Mouse (Mus musculus) CH12F3 (cell line): ENCODE results near the gene Cks2.

Source experiments
- in situ Hi-C: fragments of 300-500 bp; cut with MboI; formaldehyde crosslinking; loops from 2 replicates; pipeline ENCODE4 v1.14.3; 2020; ENCODE audit warnings: low sequenced_read_pairs

The Cks2 gene

DNA sequence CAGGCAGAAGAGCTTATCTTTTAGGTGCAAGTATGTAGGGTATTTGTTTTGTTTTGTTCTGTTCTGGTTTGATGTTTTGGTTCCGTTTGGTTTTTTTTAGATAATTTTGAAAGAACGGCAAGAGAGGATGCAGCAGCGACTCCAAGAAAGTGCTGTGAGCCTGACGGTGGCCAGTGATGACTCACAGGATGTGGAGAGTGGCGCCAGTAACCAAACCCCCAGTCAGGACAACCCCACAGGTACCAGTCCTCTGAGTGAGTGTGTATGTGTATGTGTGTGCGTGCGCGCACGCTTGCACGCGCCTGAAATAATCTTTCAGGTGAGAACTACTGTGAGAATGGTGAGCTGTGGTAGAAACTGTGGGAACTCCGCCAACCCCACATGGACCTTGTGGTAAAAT lies 32.0 kb downstream of the Cks2 start:
- in situ Hi-C loops: no loop called here

DNA sequence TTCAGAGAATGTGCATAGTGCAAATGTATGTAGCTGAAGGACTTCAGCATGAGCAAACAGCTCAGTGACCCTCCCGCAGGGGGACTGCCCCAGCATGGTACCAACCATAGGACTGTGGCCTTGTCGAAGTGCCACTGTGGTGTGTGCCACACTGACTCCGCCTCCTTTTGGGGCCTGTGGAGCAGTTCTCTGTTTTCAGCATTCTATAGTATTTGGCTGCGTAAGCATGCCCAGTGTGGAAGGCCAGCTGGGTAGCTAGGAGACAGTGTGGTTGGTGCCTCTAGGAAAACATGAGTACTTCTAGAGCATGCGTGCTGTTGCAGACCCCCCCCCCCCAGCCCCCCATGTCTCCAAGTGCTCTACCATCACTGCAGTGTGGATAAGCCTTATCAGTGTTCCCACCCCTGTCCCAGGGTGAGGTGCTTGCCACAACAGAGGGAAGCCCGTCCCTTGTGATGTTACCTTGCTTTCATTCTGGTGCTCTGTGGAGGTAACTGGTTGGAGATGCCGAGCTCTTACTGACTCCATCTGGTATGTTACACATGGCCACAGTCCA lies 32.7 kb downstream of the Cks2 start:
- in situ Hi-C loops: no loop called here

DNA sequence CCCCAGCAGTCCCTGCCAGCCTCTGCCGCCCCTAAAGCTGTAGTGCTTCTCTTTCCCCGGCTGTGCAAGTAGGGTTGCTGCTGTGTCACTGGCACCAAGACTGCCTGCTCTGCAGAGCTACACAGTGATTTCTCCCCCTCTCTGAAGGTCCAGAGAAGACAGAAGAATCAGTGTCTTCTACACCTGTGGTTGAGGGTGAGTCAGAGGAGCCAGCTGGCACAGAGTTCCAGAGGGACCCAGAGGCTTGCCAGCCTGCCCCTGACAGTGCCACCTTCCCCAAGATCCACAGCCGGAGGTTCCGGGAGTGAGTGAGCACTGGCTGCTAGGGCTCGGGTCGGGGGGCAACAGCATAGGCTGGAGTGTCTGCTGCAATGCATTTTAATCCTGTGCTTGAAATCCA lies 33.7 kb downstream of the Cks2 start:
- in situ Hi-C loops: no loop called here

DNA sequence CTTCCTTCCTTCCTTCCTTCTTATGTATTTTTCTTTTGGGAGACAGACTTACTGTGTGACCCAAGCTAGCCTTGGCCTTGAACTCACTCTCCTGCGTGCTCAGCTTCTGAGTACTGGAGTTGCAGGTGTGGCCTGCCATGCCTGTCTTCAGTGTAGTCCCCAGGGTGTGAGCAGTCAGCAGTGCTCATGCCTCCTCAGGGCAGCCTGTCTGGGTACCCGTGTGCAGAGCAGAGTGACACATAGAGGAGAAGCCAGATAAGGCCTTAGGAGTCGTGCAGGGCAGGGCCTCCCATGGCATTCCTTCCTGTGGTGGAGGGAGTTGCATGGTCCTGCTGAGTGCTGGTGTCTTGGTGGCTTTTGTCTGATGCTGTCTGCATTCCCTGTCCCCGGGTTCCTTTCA lies 34.3 kb downstream of the Cks2 start:
- in situ Hi-C loops: no loop called here

DNA sequence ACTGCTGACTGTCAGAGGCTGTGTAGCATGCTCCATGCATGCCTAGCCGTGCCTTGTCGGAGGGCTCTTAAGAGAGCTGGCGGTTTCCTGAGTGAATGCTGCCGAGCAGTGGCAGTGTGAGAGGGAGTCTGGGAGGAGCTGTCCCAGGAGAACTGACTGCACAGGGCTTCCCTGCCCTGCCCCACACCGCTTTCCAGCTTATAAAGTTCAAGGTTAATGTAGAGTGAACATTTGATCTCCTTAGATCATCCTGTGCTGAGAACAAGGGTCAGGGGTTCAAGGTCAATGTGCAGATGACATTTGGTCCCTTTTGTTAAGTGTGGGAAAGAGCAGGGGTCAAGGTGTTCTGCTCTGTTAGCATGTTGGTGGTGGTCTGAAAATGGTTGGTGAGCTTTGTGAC lies 36.0 kb downstream of the Cks2 start:
- in situ Hi-C loops: no loop called here

DNA sequence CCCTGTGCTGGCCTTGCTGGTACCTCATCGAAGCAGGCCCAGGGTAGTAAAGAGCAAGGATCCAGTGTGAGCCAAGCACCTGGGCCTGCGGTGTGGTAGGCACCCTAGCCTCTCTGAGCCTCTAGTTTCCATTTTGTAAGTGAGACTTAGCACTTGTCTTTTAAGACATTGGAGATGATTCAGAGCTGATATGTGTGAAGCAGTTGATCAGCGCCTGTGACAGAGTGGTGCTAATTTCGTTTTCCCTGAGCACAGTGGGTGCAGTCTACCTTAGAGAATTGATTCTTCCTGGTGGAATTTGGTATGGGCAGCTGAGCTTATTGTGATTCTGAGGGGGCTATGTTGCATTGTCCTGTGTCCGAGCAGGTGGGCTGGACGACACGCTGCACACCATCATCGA lies 36.6 kb downstream of the Cks2 start:
- in situ Hi-C loops: no loop called here

DNA sequence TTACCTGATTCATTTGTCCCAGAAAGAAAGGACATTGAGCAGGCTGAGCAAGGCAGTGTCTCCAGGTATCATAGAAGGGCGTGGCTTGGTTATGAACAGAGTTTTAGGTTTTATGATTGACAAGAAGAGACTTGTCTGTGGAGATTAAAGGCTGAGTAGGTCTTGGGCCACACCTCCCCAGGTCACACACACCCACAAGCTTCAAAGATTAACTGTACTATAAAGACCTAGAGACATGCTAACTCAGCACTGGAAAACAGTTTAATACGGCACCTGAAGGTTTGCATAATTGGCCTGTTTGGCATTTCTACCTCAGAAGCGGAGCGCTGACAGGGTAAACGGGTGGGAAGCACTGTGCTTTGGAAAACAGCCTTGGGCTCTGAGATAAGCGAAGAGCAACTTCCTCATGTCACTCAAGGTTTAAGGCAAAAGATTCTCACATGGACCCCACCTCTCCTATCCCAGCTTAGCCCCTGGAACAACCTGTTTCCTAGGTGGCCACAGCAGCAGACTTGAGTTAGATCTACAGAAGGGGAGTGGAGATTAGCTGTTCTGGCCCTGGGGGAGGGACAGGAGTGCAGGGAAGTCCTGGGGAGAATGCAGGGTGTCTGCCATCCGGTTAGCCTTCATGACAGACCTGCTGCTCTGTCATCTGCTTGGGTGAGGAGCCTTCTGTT lies 40.4 kb downstream of the Cks2 start:
- in situ Hi-C loops: no loop called here

DNA sequence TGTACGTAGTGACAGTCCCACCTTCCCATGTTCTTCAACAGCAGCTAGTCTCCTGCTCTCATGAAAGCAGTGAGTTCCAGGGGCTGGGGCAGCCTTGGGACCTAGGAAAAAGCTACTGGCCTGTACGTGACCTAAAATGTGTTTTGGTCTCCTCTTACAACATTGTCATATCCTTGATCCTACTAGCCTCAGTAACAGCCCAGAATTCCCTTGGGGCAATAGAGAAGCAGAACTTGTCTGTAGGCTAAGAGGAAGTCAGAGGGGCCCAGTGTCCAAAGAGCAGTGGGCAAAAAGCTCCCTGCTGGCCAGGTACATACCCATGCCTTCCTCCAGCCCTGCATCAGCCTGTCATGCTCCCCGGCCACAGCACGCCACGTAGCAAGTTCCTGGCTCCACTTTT lies 41.9 kb downstream of the Cks2 start:
- in situ Hi-C loops: no loop called here

DNA sequence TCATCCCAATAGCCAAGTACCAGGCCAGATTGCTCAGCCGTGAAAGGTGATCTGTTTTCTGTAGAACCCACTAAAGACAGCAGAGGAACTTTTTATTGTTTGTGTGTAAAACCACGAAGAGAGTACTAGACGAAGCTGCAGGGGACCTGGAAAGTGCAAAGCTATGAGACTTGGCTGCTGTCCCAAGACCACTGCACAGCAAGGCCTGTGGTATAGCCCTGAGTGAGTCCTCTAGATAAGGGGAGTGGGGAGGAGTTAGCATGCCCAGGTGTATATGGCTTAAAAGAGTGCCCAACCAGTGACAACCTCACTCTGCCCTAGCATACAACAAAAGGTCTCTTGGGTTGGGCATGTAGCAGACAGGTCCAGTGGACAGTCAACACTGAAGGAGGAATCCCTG lies 43.7 kb downstream of the Cks2 start:
- in situ Hi-C loops: no loop called here

DNA sequence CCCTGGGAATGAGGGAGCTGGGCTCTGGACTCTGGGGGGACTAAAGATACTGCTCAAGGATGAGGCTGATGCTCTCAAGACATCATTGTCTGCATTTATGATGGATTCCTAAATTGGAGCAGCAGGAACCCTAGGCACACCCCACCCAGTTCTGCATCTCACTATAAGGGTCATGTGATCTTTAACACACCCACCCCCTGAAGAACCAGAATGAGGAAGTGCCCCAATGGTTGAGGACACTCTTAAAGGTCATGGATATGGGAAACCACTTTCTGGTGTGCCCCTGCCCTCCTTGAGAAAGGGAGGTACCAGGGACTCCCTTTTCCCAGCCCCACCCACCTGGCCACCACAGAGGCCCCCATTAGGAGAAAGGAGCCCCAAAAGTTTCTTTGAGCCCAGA lies 51.4 kb downstream of the Cks2 start:
- in situ Hi-C loops: no loop called here

DNA sequence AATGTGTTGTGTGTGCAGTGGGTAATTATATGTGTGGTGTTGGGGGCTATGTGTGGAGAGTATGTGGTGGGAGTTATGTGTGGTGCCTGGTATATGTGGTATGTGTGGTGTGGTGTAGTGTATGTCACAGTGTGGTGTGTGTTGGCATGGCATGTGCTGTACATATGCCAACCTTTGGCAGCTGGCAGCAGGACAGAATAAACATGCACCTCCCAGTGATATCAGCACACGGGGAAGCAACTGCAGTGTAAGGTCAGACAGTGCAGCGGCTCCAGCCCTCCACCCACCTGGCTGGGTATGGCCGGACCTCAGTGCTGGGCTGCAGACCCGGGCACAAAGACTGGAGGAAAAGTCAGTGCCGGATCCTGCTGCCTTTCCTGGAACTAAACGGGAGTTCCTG lies 52.4 kb downstream of the Cks2 start:
- in situ Hi-C loops: no loop called here

DNA sequence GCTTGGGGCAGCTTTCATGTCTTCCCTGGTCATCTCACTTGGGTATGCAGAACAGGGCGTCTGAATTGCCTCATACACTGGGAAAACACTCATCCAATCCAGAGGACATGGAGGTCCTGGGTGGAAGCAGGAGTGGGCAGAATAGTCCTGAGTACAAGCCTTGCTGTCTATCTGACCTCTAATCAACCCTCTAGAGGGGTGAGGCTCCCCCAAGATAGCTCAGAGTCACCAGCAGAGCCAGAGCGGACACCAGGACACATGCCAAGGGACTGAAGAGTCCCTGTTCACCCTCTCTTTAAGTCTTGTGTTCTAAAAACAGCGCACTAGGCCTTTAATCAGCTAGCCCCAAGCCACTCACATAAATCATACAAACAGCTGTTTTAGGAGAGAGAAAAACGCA lies 52.9 kb downstream of the Cks2 start:
- in situ Hi-C loops: no loop called here

DNA sequence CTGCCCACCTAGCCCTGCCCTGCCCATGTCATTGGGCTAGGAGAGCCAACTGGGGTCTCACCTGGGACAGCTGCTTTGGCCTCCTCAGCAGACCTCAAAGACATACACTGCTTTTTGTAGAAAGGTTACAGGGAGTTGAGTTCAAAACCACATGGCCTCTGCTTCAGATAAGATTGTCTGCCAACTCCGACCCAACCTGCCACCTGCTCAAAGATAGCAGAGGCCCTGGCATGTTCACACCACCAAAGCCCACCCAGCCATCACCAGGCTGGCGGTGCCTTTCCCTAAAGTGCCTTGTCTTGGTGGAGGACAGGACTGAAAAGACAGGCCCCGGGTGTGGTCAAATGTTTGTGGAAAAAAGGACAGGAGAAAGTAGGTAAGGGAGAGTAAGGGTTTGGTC lies 53.3 kb downstream of the Cks2 start:
- in situ Hi-C loops: no loop called here
